Mouse (Mus musculus) olfactory bulb, adult 2 months (tissue): Measurements from ENCODE around the gene Qars.

Source experiments
- CTCF ChIP-seq: fragments of 200-500 bp; IDR thresholded peaks from 2 replicates; pipeline ENCODE4 v1.5.1; 2012; ENCODE audit warnings: low read depth, mild to moderate bottlenecking, low read length, moderate library complexity; ENCODE audit not compliant: insufficient read depth
- POLR2A ChIP-seq: fragments of 200-500 bp; IDR thresholded peaks from 2 replicates; pipeline ENCODE4 v1.6.1; 2012; ENCODE audit warnings: mild to moderate bottlenecking, low read depth, low read length, moderate library complexity; ENCODE audit not compliant: insufficient read depth

- no peak for TF ChIP-seq CTCF
- no peak for TF ChIP-seq POLR2A
Observed at GRCm38 (mm10) chr9:108466219-108466618, 41.3 kb upstream of the Qars start.
